Mouse (Mus musculus) liver, embryonic 14.5 days (tissue): ENCODE results near the gene Prkg1.

Experiments used
- CTCF ChIP-seq: IDR thresholded peaks from 2 replicates; pipeline ENCODE4 v1.5.1; 2016; ENCODE audit warnings: antibody characterized with exemption, low read depth, control low read depth
- EP300 ChIP-seq: IDR thresholded peaks from 2 replicates; pipeline ENCODE4 v1.6.1; 2016; ENCODE audit warnings: antibody characterized with exemption, low read depth

DNA sequence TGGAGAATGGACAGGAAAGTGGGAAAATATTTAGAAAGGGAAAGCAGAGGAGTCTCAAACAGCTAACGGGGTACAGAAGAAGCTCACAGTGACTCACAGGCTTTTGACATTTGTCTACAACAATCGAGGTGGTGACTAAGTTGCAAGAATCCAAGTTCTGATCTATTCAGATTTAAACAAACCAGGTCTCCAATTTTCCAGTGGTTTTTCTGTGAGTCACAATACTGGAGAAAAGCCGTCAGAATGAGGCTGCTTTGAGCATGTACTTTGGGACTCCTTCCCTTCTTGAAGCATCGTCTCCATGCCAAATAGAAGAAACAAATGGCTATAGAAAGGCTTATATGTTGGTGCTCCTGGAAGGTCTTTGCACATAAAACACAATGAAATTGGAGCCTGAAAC, 151.7 kb downstream of the Prkg1 start:
- TF ChIP-seq CTCF = no peak
- no peak for TF ChIP-seq EP300
